In genomic region chr6:117881229-117881628, GRCm38 (mm10) we compare ENCODE assay signal across 11 mouse cellular contexts. TPM values are rescaled to one million over a fixed set of nuclear protein-coding genes. Genes with fewer than 3 reads are reported as not detected.
DNase-seq lines count a peak whose midpoint lies in the region; ATAC-seq lines count a peak whose summit lies in the region.
"Had no signal": no experiment of that assay in that cellular context is flagged by ENCODE, and none has a peak within 500 bp of the region (broad histone marks: within the 10 kb centered on the region; RNA-seq: fewer than 3 reads in every experiment).

No protein-coding gene starts in this region.

- WGBS in hindbrain, embryonic 11.5 days, result 50% methylated on average over 7 of the region's 7 CpGs
- WGBS in hindbrain, embryonic 12.5 days, result 46% methylated on average over 7 of the region's 7 CpGs
- WGBS in liver, embryonic 11.5 days, result 83% methylated on average over 7 of the region's 7 CpGs

- H3K36me3 ChIP-seq in hindbrain, embryonic 11.5 days (ENCODE audit: control insufficient read depth, insufficient read depth, low read length), result no peaks in the 10 kb centered on the region
- no peaks in the 10 kb centered on the region for H3K36me3 ChIP-seq in hindbrain, embryonic 12.5 days
- no peaks in the 10 kb centered on the region for H3K36me3 ChIP-seq in liver, embryonic 11.5 days (ENCODE audit: control insufficient read depth, insufficient read depth, low read length)

- no peaks in the 10 kb centered on the region for H3K27me3 ChIP-seq in hindbrain, embryonic 11.5 days (ENCODE audit: control insufficient read depth, insufficient read depth, low read length)
- H3K27me3 ChIP-seq in hindbrain, embryonic 12.5 days, result no peaks in the 10 kb centered on the region
- no peaks in the 10 kb centered on the region for H3K27me3 ChIP-seq in liver, embryonic 11.5 days (replicated peaks; ENCODE audit: control insufficient read depth, insufficient read depth, low read length)

- H3K27ac ChIP-seq in hindbrain, embryonic 11.5 days (ENCODE audit: low read depth, low read length), result no peak overlapping the region
- H3K27ac ChIP-seq in hindbrain, embryonic 12.5 days, result no peak overlapping the region
- H3K27ac ChIP-seq in liver, embryonic 11.5 days (ENCODE audit: low read depth, low read length), result peak overlapping the region; percentile 30

- H3K9me3 ChIP-seq in hindbrain, embryonic 11.5 days (ENCODE audit: control insufficient read depth, low read length), result no peaks in the 10 kb centered on the region
- no peaks in the 10 kb centered on the region for H3K9me3 ChIP-seq in hindbrain, embryonic 12.5 days (replicated peaks)
- no peaks in the 10 kb centered on the region for H3K9me3 ChIP-seq in liver, embryonic 11.5 days (ENCODE audit: control insufficient read depth, low read length)

- DNase-seq in hindbrain, embryonic 11.5 days (ENCODE audit: low spot score), result peak; percentile 2
- peak; percentile 65 for DNase-seq in A20 (ENCODE audit: low read depth, low spot score)
- DNase-seq in CD4-positive helper T cell, adult 2 months (ENCODE audit: low read depth, low spot score), result peak; percentile 58
- no peak for DNase-seq in liver, embryonic 11.5 days (ENCODE audit: low spot score)
- no peak for DNase-seq in frontal cortex, postnatal 14 days (ENCODE audit: low spot score in 2 of 2)
- no peak for DNase-seq in c-Kit-positive CD71-positive TER-119-positive erythroid progenitor cells, embryonic 14.5 days (ENCODE audit: low spot score)
- DNase-seq in kidney, adult 9 months, result no peak
- DNase-seq: heart, postnatal 4 days; layer of hippocampus, postnatal 36 days; lung, postnatal 36 days had no signal

- no peaks in the 10 kb centered on the region for H3K4me1 ChIP-seq in hindbrain, embryonic 11.5 days (replicated peaks; ENCODE audit: control insufficient read depth, insufficient read depth, low read length)
- H3K4me1 ChIP-seq in hindbrain, embryonic 12.5 days, result peaks cover 7% of the 10 kb centered on the region
- H3K4me1 ChIP-seq in liver, embryonic 11.5 days (replicated peaks; ENCODE audit: control insufficient read depth, insufficient read depth, low read length), result peaks cover 11% of the 10 kb centered on the region

- H3K9ac ChIP-seq in hindbrain, embryonic 11.5 days (ENCODE audit: low read depth, low read length), result no peak overlapping the region
- H3K9ac ChIP-seq in hindbrain, embryonic 12.5 days, result no peak overlapping the region
- H3K9ac ChIP-seq in liver, embryonic 11.5 days (ENCODE audit: low read depth, low read length), result peak overlapping the region; percentile 4; the same call in 1 of the 2 replicates

- no peak overlapping the region for H3K4me3 ChIP-seq in hindbrain, embryonic 11.5 days (ENCODE audit: low read depth, low read length)
- no peak overlapping the region for H3K4me3 ChIP-seq in hindbrain, embryonic 12.5 days
- H3K4me3 ChIP-seq in liver, embryonic 11.5 days (ENCODE audit: low read depth, low read length), result no peak overlapping the region

- ATAC-seq in hindbrain, embryonic 11.5 days (ENCODE audit: low FRiP score), result no peak
- no peak for ATAC-seq in hindbrain, embryonic 12.5 days (ENCODE audit: low FRiP score)
- ATAC-seq in liver, embryonic 11.5 days (replicated peaks; ENCODE audit: low FRiP score), result no peak

- H3K4me2 ChIP-seq in hindbrain, embryonic 11.5 days (replicated peaks; ENCODE audit: low read depth, low read length), result no peak overlapping the region
- H3K4me2 ChIP-seq in hindbrain, embryonic 12.5 days (replicated peaks), result no peak overlapping the region
- peak overlapping the region; percentile 79 for H3K4me2 ChIP-seq in liver, embryonic 11.5 days

RNA-seq across cellular contexts. Expression of gene Hnrnpf, which starts 18.9 kb away (rescaled TPM):
- 619 and 688 TPM in 2 replicates for polyA plus RNA-seq in hindbrain, embryonic 11.5 days (2014; fragmentation: Nextera tagmentation; extraction: Ambion mirVana)
- 474 and 480 TPM in 2 replicates for polyA plus RNA-seq in hindbrain, embryonic 12.5 days (2016; fragmentation: Nextera tagmentation; extraction: Ambion mirVana)
- 960 and 1,037 TPM in 2 replicates for polyA plus RNA-seq in liver, embryonic 11.5 days (2014; fragmentation: Nextera tagmentation; extraction: Ambion mirVana)

RNA-seq across cellular contexts. Expression of gene Zfp239, which starts 19.3 kb away (rescaled TPM):
- polyA plus RNA-seq in hindbrain, embryonic 11.5 days (2014; fragmentation: Nextera tagmentation; extraction: Ambion mirVana), result 11.8 and 13.3 TPM in 2 replicates
- polyA plus RNA-seq in hindbrain, embryonic 12.5 days (2016; fragmentation: Nextera tagmentation; extraction: Ambion mirVana), result 12.2 and 14.9 TPM in 2 replicates
- 8.2 and 8.7 TPM in 2 replicates for polyA plus RNA-seq in liver, embryonic 11.5 days (2014; fragmentation: Nextera tagmentation; extraction: Ambion mirVana)

RNA-seq across cellular contexts. Expression of gene Zfp637, which starts 40.2 kb away (rescaled TPM):
- 132 and 136 TPM in 2 replicates for polyA plus RNA-seq in hindbrain, embryonic 11.5 days (2014; fragmentation: Nextera tagmentation; extraction: Ambion mirVana)
- 133 and 140 TPM in 2 replicates for polyA plus RNA-seq in hindbrain, embryonic 12.5 days (2016; fragmentation: Nextera tagmentation; extraction: Ambion mirVana)
- polyA plus RNA-seq in liver, embryonic 11.5 days (2014; fragmentation: Nextera tagmentation; extraction: Ambion mirVana), result 81.0 and 82.3 TPM in 2 replicates

RNA-seq across cellular contexts. Expression of gene Fxyd4, which starts 56.3 kb away (rescaled TPM):
- polyA plus RNA-seq in hindbrain, embryonic 11.5 days (2014; fragmentation: Nextera tagmentation; extraction: Ambion mirVana), result 1.6 and 2.5 TPM in 2 replicates
- 1.9 and 3.1 TPM in 2 replicates for polyA plus RNA-seq in hindbrain, embryonic 12.5 days (2016; fragmentation: Nextera tagmentation; extraction: Ambion mirVana)
- 1.2 and 2.1 TPM in 2 replicates for polyA plus RNA-seq in liver, embryonic 11.5 days (2014; fragmentation: Nextera tagmentation; extraction: Ambion mirVana)

Comparison
In these comparisons a context has a peak if more than half of its experiments do, and no peak if none do; other contexts are left out.
1. DNase-seq: peak in hindbrain, embryonic 11.5 days (single experiment), A20 (single experiment) and CD4-positive helper T cell, adult 2 months (single experiment); none in liver, embryonic 11.5 days (single experiment), frontal cortex, postnatal 14 days (0 of 2), c-Kit-positive CD71-positive TER-119-positive erythroid progenitor cells, embryonic 14.5 days (single experiment) and kidney, adult 9 months (single experiment).